Mouse (Mus musculus) heart, adult 9 months (tissue): Measurements from ENCODE around the gene Qk.

Experiments used
- DNase-seq, 2 experiments: peaks; one replicate each; pipeline ENCODE4 v3.0.0; 2022; ENCODE audit warnings: low spot score in 2 of 2

Qk gene

GRCm38 (mm10) chr17:10251252-10251958 is 68.2 kb downstream of the Qk start:
- DNase-seq = no peak

GRCm38 (mm10) chr17:10240081-10240480 is 79.6 kb downstream of the Qk start:
- DNase-seq = no peak

- no peak for DNase-seq
These were observed 83.1 kb downstream of the Qk start for GRCm38 (mm10) chr17:10236595-10236994.

GRCm38 (mm10) chr17:10232406-10232805 is 87.2 kb downstream of the Qk start:
- no peak for DNase-seq

- no peak for DNase-seq
These were observed 91.7 kb downstream of the Qk start for GRCm38 (mm10) chr17:10227798-10228538.

- no peak for DNase-seq
These were observed 103.5 kb downstream of the Qk start for GRCm38 (mm10) chr17:10216164-10216563.

GRCm38 (mm10) chr17:10209154-10209777 is 110.4 kb downstream of the Qk start:
- DNase-seq = no peak

GRCm38 (mm10) chr17:10198662-10199061 is 121.0 kb downstream of the Qk start:
- no peak for DNase-seq

- no peak for DNase-seq
These were observed 121.4 kb downstream of the Qk start for GRCm38 (mm10) chr17:10198231-10198630.

GRCm38 (mm10) chr17:10195703-10196102 is 124.0 kb downstream of the Qk start:
- DNase-seq = no peak

- DNase-seq = no peak
These were observed 128.8 kb downstream of the Qk start for GRCm38 (mm10) chr17:10190857-10191256.

GRCm38 (mm10) chr17:10188481-10188880 is 131.2 kb downstream of the Qk start:
- no peak for DNase-seq

- no peak for DNase-seq
These were observed 132.1 kb downstream of the Qk start for GRCm38 (mm10) chr17:10187431-10188020.

GRCm38 (mm10) chr17:10181761-10182160 is 137.9 kb downstream of the Qk start:
- DNase-seq = no peak

- DNase-seq = no peak
These were observed 142.6 kb downstream of the Qk start for GRCm38 (mm10) chr17:10177096-10177495.

GRCm38 (mm10) chr17:10161258-10161657 is 158.4 kb downstream of the Qk start:
- DNase-seq = peak; percentile 10 to 20

- DNase-seq = no peak
These were observed 159.2 kb downstream of the Qk start for GRCm38 (mm10) chr17:10160415-10160814.

GRCm38 (mm10) chr17:10152808-10153413 is 166.7 kb downstream of the Qk start:
- DNase-seq = peak; percentile 30 to 35
